Mouse (Mus musculus): Measurements from ENCODE around the gene Sema3a. TPM values are rescaled to one million over a fixed set of nuclear protein-coding genes. Genes with fewer than 3 reads are reported as not detected.

Gene Sema3a
- 1 to 10 TPM; 1.5 to 1.8 TPM for total RNA-seq (2021)

GRCm38 (mm10) chr5:13125241-13125692 is at the start of gene Sema3a:
Gene Sema3a (plus strand): TSS chr5:13125414.
- DNase-seq: peak in 1 of 2 experiments; percentile 1

GRCm38 (mm10) chr5:13084777-13085439 is 40.3 kb upstream of the Sema3a start:
- DNase-seq: no peak

DNA sequence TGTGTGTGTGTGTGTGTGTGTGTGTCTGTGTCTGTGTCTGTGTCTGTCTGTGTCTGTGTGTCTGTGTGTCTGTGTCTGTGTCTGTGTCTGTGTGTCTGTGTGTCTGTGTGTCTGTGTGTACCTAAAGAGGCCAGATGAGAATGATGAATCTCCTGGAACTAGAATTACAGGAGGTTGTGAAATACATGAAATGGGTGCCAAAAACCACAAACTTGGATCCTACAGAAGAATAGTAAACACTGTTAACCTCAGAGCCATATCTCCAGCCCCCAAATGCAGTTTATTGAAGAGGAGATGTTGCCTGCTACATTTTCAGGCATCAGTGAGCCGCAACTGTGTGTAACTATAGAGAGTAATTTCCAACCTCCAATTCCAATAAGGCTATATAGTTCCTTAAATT is 34.8 kb upstream of the Sema3a start:
- no peak for DNase-seq

DNA sequence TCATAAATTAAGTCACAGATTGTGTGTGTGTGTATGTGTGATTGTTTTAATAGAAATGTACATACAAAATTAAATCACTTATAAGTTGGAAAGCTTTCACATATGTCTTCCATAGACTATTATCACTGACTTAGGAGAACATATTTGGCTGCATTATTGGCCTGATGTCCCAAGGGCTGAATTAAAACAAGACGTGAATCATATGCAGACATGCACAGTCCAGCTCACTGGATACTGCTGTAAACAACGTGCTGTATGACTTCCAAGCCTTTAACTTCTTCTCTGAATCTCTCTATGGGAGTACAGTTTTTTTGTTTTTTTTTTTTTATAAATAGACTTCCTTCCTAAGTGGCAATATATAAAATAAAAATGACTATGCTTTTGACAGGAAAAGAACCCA is 15.7 kb upstream of the Sema3a start:
- DNase-seq: no peak

GRCm38 (mm10) chr5:13117236-13117635 is 8.0 kb upstream of the Sema3a start:
- DNase-seq: no peak

DNA sequence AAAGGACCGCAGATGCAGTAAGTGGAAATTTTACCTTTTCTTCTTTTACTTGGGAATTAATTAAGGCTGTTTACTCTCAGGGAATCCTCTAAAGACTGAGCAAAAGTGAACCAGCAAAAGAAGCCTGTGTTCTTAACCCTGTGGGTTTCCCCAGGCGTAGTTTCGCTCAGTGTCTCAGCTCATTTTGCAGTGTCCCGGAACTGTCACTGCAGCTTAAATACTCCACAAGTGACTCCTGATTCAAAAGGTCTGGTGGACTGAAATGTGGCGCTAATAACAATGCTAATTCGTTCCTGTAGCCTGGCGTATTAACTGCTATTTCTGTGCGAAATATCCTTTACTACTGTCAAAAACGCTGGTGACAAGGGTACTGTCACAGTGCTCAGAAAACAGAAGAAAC is 543 bp downstream of the Sema3a start:
- no peak for DNase-seq

DNA sequence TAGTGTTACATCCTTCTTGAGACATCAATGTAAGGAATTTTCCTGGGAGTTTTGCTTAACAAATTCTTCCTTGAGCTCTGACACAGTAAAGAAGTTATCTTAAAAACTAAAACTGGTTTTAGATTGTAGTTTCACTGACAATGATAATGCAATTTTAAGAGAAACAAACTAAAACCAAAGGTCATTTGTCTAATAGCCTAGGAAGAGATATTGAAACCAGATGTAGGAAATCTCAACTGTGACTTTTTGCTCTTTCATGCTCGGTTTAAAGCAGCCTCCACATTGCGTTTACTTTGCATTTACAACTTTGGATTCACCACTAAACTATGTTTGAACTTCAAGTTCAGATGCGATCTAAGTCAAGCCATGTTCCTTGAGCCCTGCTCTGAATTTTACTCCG is 982 bp downstream of the Sema3a start:
- DNase-seq: no peak

DNA sequence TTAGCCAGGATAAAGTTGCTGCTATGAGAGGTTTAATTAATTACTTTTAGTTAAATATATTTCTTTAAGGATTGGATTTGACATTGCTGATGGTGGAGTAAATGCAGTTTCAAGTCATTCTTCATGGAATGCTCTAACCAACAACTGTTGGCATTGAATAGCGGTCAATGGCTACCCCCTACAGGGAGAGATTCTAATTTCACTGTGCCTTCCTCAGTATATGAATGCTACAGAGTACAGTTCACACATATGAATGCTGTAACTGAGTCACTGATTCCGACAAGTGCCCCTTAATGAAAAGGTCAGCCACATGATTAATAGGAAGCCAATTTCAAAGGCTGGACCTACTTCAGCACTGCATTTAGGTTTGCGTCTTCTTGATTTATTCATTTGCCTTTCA is 1.9 kb downstream of the Sema3a start:
- no peak for DNase-seq

- DNase-seq: no peak
Measured at GRCm38 (mm10) chr5:13144733-13145457, 19.7 kb downstream of the Sema3a start.

DNA sequence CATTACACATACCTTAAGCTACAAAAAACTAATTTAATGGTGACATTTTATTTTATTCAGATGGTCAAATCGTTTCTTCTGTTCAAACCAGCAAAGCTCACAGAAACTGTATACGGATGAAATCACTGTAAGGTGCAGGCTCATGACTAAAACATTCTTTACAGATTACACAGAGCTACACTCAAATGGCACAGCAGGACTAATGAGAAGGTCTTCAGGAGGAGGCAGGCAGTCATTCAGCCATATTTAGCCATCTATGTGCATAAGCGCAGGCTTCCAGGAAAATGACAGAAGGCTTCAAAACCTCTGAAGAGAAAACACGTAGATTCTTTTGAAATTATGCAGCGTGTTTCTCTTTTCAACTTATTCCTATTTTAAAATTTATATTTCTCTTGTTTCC is 24.7 kb downstream of the Sema3a start:
- no peak for DNase-seq

DNA sequence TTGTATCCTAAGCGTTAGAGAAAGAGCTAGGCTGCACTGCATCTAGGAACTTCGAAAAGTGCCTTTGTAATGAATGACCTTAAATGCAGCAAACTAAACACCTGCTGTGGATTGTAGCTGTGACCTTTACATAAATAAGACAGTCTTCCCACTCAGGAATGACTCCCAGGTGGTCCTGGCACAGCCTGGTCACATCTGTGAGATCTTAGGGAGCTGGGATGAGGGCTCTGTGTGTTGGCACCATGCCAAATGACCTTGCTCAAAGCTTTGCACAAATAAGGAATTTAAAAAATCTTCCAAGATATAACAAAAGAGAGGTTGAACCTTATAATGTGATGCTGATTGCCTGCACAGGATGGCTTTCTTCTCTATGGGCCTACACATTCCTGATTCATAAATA is 25.8 kb downstream of the Sema3a start:
- DNase-seq: no peak

GRCm38 (mm10) chr5:13157761-13158612 is 32.8 kb downstream of the Sema3a start:
- DNase-seq: no peak

DNA sequence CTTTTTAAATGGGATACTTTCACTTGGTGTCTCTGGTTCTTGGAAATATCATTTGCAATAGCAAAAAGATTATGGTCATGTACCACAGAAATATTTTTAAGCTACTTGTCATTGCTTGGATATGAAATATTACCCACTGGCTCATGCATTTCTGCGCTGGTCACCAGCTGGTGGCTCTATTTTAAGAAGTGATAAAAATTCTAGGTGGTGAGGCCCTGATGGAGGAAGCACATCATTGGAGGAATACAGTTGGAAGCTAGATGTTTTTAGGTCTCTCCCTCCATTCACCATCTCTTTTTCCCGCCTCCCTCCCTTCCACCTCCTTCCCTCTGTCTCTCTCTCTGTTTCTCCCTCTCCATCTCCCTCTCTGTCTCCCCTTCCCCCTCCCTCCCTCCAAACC is 57.0 kb downstream of the Sema3a start:
- DNase-seq: no peak

GRCm38 (mm10) chr5:13197886-13198285 is 72.7 kb downstream of the Sema3a start:
- DNase-seq: no peak

DNA sequence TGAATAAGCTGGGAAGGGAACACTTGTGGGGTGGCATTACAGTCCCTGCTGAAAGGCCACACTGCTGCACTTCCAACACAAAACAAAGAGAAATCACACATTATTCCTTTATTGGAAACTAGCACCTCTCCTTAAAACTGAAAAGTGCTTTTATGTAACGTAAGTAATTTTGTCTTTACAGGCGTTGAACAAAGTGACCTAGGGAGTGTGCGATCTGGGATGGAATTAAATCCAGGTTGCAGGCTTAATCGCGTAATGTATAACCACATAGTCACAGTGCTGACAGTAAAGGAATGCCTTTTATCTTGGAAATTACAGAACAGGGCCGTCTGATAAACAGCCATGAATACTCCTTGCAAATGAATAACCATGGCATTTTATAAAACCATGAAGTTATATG is 74.5 kb downstream of the Sema3a start:
- no peak for DNase-seq

DNA sequence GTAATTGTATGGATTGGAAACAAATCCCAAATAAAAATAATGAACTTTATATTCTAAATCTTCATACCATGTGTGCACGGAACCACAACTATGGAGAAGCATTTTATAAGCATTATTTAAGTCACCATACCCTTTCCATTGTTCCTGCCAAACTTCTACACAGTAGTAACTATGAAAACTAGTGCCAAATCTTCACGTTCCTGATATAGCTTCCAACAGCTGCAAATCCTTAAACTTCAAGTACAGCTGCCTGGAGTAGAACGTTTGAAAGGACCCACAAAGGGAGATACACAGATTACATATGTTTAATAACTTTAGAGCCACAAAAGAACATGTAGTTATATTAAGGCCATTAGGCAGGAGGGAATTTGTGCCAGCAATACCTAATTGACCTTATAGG is 130.1 kb downstream of the Sema3a start:
- DNase-seq: no peak

GRCm38 (mm10) chr5:13256321-13256720 is 131.1 kb downstream of the Sema3a start:
- no peak for DNase-seq

DNA sequence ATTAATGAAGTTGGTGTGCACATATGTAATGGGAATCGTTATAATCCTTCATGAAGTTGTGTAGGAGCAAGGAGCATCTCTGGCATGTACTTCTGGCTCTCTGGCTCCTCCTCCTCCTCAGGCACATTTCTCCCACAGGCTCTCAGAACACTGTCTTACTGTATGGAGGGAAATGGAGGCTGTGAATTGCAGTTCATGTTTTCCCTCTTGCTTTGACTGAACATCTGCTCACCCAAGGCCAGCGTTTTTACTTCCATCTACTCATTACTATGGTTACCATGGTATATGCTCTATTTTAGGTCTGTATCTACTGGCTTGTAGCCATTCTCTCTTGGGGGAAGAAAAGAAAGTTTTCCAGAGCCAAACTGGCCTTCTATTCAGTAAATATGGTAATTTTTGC is 137.9 kb downstream of the Sema3a start:
- DNase-seq: no peak

DNA sequence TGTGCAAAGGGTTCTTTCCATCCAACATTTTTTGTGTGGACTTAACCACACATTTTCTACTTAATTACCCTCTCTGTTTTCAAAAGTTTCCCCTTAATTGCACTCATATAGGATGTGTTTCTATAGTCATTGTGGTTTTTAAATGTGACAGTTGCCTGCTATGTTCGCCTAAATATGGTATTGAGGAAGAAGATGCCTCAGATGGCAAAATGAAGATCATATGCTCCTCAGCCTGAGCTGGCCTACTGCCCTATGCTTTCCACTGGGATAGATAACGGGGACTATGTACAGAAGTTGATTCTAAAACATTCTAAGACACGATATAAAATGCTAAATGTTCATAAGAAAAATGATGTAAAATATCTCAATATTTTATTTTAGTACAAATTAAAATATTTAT is 138.3 kb downstream of the Sema3a start:
- no peak for DNase-seq

DNA sequence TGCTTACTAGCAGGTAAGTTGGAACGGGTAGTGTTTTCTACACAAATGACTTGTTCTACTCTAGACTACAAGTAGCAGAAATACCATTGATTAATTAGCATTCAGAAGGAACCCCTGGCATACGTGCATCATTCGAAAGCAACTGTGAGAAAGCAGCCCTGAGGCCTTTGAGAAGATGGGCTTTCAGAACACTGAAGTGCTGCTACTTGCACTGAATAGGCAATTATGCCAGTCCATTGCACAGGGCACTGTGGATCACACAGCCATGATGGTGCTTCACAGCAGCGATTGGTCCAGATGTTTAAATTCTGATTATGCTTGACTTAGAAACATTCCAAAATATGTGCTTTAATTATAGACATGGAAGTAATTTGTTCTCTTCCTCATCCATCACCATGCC is 187.5 kb downstream of the Sema3a start:
- no peak for DNase-seq

- no peak for DNase-seq
Measured at GRCm38 (mm10) chr5:13313977-13314376, 188.8 kb downstream of the Sema3a start.

DNA sequence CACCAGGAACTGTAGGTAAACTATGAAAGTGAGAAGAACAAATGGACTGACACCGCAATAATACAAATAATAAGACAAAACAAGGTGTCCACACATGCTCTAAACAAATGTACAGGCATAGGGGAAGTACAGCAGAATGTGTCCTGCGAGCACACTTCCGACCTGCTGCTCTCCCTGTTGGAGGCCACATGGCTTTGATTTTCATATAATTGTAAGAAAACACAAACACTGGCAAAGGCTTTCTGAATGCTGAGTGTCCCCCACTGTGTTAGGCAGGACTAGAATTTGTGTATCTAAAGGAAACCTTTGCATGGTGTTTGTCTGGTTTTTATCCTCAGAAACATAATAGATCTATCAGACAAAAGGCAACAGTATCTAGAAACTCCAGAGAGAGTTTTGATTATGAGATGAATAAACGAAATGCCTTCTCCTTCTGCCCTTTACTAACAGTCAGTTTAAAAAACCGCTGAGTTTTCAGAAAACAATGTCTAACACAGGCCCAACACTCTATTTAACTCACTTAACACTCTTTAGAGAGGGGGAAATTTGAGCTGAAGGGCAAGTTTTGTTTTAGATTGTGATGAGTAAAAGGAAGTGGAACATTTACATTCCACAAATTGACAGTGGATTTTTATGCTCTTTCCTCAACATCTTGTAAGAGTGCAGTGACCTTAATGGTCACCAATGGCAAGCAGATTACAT is 193.7 kb downstream of the Sema3a start:
- DNase-seq: no peak

DNA sequence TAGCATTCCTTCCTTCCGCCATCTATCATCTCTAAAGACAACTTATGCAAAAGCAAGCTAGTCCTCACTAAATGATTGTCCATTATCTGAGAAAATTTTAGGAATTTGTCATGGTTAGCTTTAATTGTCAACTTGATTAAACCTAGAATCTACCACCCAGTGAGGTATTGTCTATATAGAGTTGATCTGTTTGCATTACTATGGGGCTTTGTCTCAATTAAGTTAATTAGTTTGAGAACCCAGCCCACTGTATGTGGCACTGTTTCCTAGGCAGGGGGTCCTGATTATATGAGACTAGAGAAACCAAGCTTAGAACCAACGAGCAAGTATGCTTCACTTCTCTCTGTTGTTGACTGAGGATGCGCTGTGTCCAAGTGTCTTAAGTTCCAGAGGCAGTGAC is 194.9 kb downstream of the Sema3a start:
- no peak for DNase-seq
